Mouse (Mus musculus) megakaryocyte progenitor cell, adult 5-6 weeks (primary cell): ENCODE results near the gene Whrn. TPM values are rescaled to one million over a fixed set of nuclear protein-coding genes. Genes with fewer than 3 reads are reported as not detected.

Experiments
- ATAC-seq: replicated peaks from 2 replicates; pipeline ENCODE4 v1.8.0; 2016; ENCODE audit warnings: mild to moderate bottlenecking, moderate TSS enrichment, inconsistent platforms; ENCODE audit not compliant: poor library complexity
- total RNA-seq, 2 experiments: library from RNA; stranded (forward) in 1 of 2; stranded (reverse) in 1 of 2; fragments of 157-497, 149-512 nt in 1 of 2; fragments of 200-1000 nt in 1 of 2; gene quantifications; 2 replicates each; pipeline versions ENCODE4 v1.2.3 to v1.2.4; 2015 to 2017

The Whrn gene
- total RNA-seq, 2 experiments from 2014 or later, result 0.37 to 3.6 TPM

GRCm38 (mm10) chr4:63385253-63385652, 110.5 kb downstream of the Whrn start:
- ATAC-seq, result no peak

GRCm38 (mm10) chr4:63384262-63384661, 111.5 kb downstream of the Whrn start:
- 0 out of 2 replicates have a peak, but pooled peaks have one; percentile 14 for ATAC-seq

- peak; percentile 45 for ATAC-seq
These were observed 112.3 kb downstream of the Whrn start for GRCm38 (mm10) chr4:63383474-63383873.

GRCm38 (mm10) chr4:63382676-63383369, 113.0 kb downstream of the Whrn start:
- peak; percentile 27; the same call in 1 of the 2 replicates for ATAC-seq

- no peak for ATAC-seq
These were observed 118.3 kb downstream of the Whrn start for GRCm38 (mm10) chr4:63377483-63377882.

GRCm38 (mm10) chr4:63375367-63375766, 120.4 kb downstream of the Whrn start:
- ATAC-seq, result no peak

GRCm38 (mm10) chr4:63374331-63374730, 121.5 kb downstream of the Whrn start:
- ATAC-seq, result peak; percentile 69

GRCm38 (mm10) chr4:63373404-63373803, 122.4 kb downstream of the Whrn start:
- peak; percentile 21 for ATAC-seq

- peak; percentile 63 for ATAC-seq
These were observed 123.9 kb downstream of the Whrn start for GRCm38 (mm10) chr4:63371890-63372289.

GRCm38 (mm10) chr4:63370897-63371296, 124.9 kb downstream of the Whrn start:
- ATAC-seq, result no peak

- peak; percentile 82 for ATAC-seq
These were observed 127.2 kb downstream of the Whrn start for GRCm38 (mm10) chr4:63368577-63368976.

Other genes with a start within 250 kb of the Whrn start
- gene Orm1, start 151.4 kb downstream of the Whrn start, total RNA-seq (2015), result 1.5 and 4.2 TPM in 2 replicates
- 4.7 and 6.6 TPM in 2 replicates for gene Orm1, start 151.4 kb downstream of the Whrn start, total RNA-seq (2017)
- gene Orm3, start 139.8 kb downstream of the Whrn start, total RNA-seq (2015), result not detected in 2 replicates
- gene Orm3, start 139.8 kb downstream of the Whrn start, total RNA-seq (2017), result not detected in 2 replicates
- gene Orm2, start 133.5 kb downstream of the Whrn start, total RNA-seq (2015), result not detected in 2 replicates
- gene Orm2, start 133.5 kb downstream of the Whrn start, total RNA-seq (2017), result not detected in 2 replicates
- 20.9 and 26.7 TPM in 2 replicates for gene Akna, start 92.6 kb downstream of the Whrn start, total RNA-seq (2015)
- 11.8 and 13.7 TPM in 2 replicates for gene Akna, start 92.6 kb downstream of the Whrn start, total RNA-seq (2017)
- 102 and 121 TPM in 2 replicates for gene Atp6v1g1, start 48.8 kb upstream of the Whrn start, total RNA-seq (2015)
- gene Atp6v1g1, start 48.8 kb upstream of the Whrn start, total RNA-seq (2017), result 80.3 and 82.4 TPM in 2 replicates
- gene Tmem268, start 62.8 kb upstream of the Whrn start, total RNA-seq (2015), result 4.7 and 4.8 TPM in 2 replicates
- gene Tmem268, start 62.8 kb upstream of the Whrn start, total RNA-seq (2017), result 10.8 and 23.7 TPM in 2 replicates
- not detected in 2 replicates for gene Gm11213, start 109.3 kb upstream of the Whrn start, total RNA-seq (2015)
- gene Gm11213, start 109.3 kb upstream of the Whrn start, total RNA-seq (2017), result not detected in 2 replicates
- gene Tex48, start 126.4 kb upstream of the Whrn start, total RNA-seq (2015), result not detected in 2 replicates
- not detected in 2 replicates for gene Tex48, start 126.4 kb upstream of the Whrn start, total RNA-seq (2017)
- not detected in 2 replicates for gene Gm11214, start 167.4 kb upstream of the Whrn start, total RNA-seq (2015)
- gene Gm11214, start 167.4 kb upstream of the Whrn start, total RNA-seq (2017), result not detected in 2 replicates
- gene Tnfsf15, start 249.1 kb upstream of the Whrn start, total RNA-seq (2015), result 0.32 TPM in 1 of 2 replicates, not detected in the other
- gene Tnfsf15, start 249.1 kb upstream of the Whrn start, total RNA-seq (2017), result 0.21 and 0.78 TPM in 2 replicates